Mouse (Mus musculus): ENCODE data around the gene Zdhhc7.

Zdhhc7 gene

GRCm38 (mm10) chr8:120101068-120101972 lies at the start of gene Zdhhc7:
Zdhhc7 (minus strand) TSS chr8:120101482.
- DNase-seq (ENCODE audit: low spot score in 2 of 2) = peak; percentile 61 to 69

GRCm38 (mm10) chr8:120150028-120150427 lies 48.7 kb upstream of the Zdhhc7 start:
- DNase-seq (ENCODE audit: low spot score in 2 of 2) = no peak

DNA sequence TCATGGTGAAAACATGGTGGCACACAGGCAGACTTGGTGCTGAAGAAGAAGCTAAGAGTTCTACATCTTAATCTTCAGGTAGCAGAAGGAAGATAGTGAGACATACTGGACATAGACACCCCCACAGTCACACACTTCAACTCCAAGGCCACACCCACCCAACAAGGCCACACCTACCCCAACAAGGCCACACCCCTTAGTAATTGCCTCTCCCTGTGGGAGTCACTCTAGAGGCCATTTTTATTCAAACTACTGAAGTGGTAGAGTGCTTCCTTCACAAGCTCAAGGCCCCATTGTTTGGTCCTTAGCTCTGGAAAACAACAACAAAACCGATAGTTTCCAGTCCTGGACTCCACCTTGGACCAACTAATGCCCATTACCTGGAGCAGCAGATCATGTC lies 44.8 kb upstream of the Zdhhc7 start:
- no peak for DNase-seq (ENCODE audit: low spot score in 2 of 2)

GRCm38 (mm10) chr8:120144652-120145301 lies 43.5 kb upstream of the Zdhhc7 start:
- no peak for DNase-seq (ENCODE audit: low spot score in 2 of 2)

DNA sequence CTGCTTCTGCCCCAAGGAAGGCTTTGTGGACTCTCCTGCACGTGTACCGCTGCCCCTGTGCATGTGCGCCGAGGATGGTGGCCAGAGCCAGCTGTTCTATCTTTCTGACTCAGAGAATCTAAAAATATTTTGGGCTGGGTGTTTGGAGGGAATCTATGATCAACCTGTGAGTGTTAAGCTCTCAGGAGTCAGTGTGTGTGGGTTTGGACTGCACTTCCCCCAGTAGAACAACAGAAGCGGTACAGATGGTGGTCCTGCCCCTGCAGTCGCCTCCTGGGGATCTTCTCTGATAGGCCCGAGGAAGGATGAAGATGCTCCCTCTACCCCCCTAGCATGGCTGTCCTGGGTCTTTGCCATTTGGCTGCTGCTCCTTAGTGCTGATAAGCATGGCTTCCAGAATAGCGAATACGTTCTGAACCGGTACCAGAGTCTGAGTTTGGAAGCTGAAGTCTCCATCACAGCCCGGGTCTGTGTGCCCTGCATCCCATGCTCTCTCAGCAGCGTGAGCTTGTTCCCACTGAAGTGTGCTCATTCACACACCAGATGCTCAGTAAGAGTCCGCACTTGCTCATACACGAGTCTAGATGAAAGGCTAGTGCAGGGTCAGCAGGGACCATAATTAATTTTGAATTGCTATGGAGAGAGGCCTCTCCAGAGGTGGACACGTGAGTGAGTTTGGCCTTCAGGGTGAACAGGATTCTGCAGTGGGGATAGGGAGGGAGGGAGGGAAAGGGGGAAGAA lies 42.8 kb upstream of the Zdhhc7 start:
- no peak for DNase-seq (ENCODE audit: low spot score in 2 of 2)

GRCm38 (mm10) chr8:120140769-120141168 lies 39.5 kb upstream of the Zdhhc7 start:
- no peak for DNase-seq (ENCODE audit: low spot score in 2 of 2)

DNA sequence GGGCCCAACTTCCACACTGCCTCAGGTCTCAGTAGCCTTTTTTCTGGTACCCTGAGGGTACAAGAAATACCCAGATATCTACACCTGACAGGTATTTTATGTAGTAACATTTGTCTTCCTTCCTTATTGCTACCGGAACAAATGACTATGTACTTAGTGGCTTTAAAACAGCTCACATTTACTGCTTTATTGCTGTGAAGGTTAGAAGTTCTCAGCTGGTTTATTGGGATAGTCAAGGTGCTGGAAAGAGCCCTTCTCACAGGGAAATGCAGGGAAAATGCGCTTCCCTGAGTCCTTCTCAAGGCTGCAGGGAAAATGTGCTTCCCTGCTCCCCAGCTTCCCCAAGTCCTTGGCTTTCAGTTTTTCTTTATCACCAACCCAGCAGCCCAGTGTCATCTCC lies 37.7 kb upstream of the Zdhhc7 start:
- DNase-seq (ENCODE audit: low spot score in 2 of 2) = no peak

DNA sequence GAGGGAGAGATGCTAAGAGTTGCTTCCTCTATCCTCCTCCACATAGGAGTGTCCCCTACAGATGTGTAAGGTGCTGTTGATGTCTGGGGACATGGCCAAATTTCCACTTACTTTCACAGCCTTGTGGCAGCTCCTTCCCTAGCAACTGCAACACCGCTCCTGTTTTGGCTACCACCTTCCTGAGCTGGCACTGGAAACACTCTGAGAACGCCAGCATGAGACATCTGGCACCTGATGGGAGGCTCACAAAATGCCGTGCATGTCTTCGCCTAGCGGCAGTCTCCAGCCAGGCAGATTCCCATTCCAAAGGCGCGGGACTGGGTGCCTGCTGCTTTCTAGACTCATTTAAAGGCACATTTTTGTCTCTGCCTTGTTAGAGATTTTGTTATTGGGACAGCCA lies 35.3 kb upstream of the Zdhhc7 start:
- DNase-seq (ENCODE audit: low spot score in 2 of 2) = no peak

- DNase-seq (ENCODE audit: low spot score in 2 of 2) = no peak
Measured at GRCm38 (mm10) chr8:120135687-120136086, 34.4 kb upstream of the Zdhhc7 start.

- DNase-seq (ENCODE audit: low spot score in 2 of 2) = no peak
Measured at GRCm38 (mm10) chr8:120133169-120133568, 31.9 kb upstream of the Zdhhc7 start.

GRCm38 (mm10) chr8:120131158-120131557 lies 29.9 kb upstream of the Zdhhc7 start:
- DNase-seq (ENCODE audit: low spot score in 2 of 2) = no peak

- DNase-seq (ENCODE audit: low spot score in 2 of 2) = no peak
Measured at GRCm38 (mm10) chr8:120129547-120129946, 28.3 kb upstream of the Zdhhc7 start.

GRCm38 (mm10) chr8:120126357-120127161 lies 25.3 kb upstream of the Zdhhc7 start:
- DNase-seq (ENCODE audit: low spot score in 2 of 2) = no peak

DNA sequence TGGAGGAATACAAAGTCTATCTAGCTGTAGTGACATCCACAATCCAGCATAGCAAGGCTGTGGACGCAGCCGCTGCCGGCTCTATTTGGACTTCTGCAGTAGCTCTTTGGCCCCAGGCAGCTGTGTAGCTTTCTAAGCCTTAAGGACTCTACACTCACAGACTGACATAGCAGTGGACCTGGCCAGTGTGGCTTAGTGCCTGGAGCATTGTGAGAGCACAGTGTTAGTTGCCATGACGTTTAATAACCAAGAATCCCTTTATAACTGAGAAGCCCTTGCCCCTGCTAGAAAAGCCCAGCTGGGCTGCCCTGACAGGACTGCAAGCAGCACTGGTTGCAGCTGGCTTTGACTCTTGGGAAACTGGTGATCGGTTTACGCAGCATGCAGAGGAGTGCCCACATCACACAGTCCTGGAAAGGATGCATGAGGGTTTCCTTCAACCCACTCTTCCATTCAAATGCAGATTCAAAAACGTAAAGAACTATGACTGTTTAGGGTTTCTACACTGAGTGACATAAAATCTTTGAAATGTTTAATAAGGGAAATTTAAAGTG lies 23.6 kb upstream of the Zdhhc7 start:
- no peak for DNase-seq (ENCODE audit: low spot score in 2 of 2)

GRCm38 (mm10) chr8:120124261-120124660 lies 23.0 kb upstream of the Zdhhc7 start:
- no peak for DNase-seq (ENCODE audit: low spot score in 2 of 2)

GRCm38 (mm10) chr8:120120951-120121350 lies 19.7 kb upstream of the Zdhhc7 start:
- no peak for DNase-seq (ENCODE audit: low spot score in 2 of 2)

GRCm38 (mm10) chr8:120119931-120120330 lies 18.6 kb upstream of the Zdhhc7 start:
- DNase-seq (ENCODE audit: low spot score in 2 of 2) = no peak

- DNase-seq (ENCODE audit: low spot score in 2 of 2) = no peak
Measured at GRCm38 (mm10) chr8:120119429-120119828, 18.1 kb upstream of the Zdhhc7 start.

- no peak for DNase-seq (ENCODE audit: low spot score in 2 of 2)
Measured at GRCm38 (mm10) chr8:120118847-120119246, 17.6 kb upstream of the Zdhhc7 start.

- DNase-seq (ENCODE audit: low spot score in 2 of 2) = no peak
Measured at GRCm38 (mm10) chr8:120118162-120118561, 16.9 kb upstream of the Zdhhc7 start.

DNA sequence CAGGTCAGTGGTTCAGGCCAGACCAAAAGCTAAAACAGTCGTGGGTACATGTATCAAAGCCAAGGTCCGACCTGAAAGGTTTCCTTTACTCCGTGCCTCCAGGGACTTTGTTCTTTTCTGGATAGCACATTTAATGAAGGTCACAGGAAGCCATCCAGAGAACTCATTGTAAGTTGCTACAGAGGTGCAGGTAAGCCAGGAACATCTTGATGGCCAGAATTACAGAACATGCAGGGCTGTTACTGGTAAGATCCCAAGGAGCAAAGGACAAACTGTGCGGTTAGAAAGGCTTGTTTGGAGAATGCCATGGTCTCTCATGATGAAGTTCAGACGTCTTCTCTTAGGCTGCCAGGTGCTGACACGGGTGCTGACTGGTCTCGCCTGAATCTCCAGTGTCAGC lies 15.3 kb upstream of the Zdhhc7 start:
- DNase-seq (ENCODE audit: low spot score in 2 of 2) = no peak

Data from natural killer cell, adult 2 months (primary cell).